Mouse (Mus musculus) E14TG2a.4 (cell line): ENCODE results near the gene Epb41.

Experiments used
- H3K27me3 ChIP-seq: 2 replicates; pipeline ENCODE4 v1.6.1; 2014; ENCODE audit warnings: low read length, control low read depth; ENCODE audit not compliant: insufficient read depth
- H3K36me3 ChIP-seq: 2 replicates; pipeline ENCODE4 v1.6.1; 2014; ENCODE audit warnings: low read length, control low read depth; ENCODE audit not compliant: insufficient read depth
- H3K4me1 ChIP-seq: replicated peaks from 2 replicates; pipeline ENCODE4 v1.6.1; 2014; ENCODE audit warnings: low read depth, low read length, control low read depth
- H3K4me3 ChIP-seq: replicated peaks from 2 replicates; pipeline ENCODE4 v1.5.1; 2014; ENCODE audit warnings: mild to moderate bottlenecking, low read length
- H3K9me3 ChIP-seq: 2 replicates; pipeline ENCODE4 v1.6.1; 2014; ENCODE audit warnings: low read length, control low read depth
- CTCF ChIP-seq: conservative IDR thresholded peaks from 2 replicates; pipeline ENCODE4 v1.5.1; 2014; ENCODE audit warnings: low read length
- NANOG ChIP-seq: IDR thresholded peaks from 2 replicates; pipeline ENCODE4 v1.6.1; 2014; ENCODE audit warnings: borderline replicate concordance, low read length, mixed read lengths
- POU5F1 ChIP-seq: IDR thresholded peaks from 2 replicates; pipeline ENCODE4 v1.6.1; 2014; ENCODE audit warnings: low read length, borderline replicate concordance

Epb41 gene

GRCm38 (mm10) chr4:131947848-131948247 is 127.3 kb downstream of the Epb41 start:
- Histone ChIP-seq H3K27me3 (peaks cover 5% of the 10 kb centered on the region; the same call in 1 of the 2 replicates), H3K36me3 (no peaks in the 10 kb centered on the region), H3K4me3 (no peak overlapping the region), H3K4me1 (peaks cover 9% of the 10 kb centered on the region), H3K9me3 (no peaks in the 10 kb centered on the region)
- TF ChIP-seq NANOG (no peak), POU5F1 (no peak), CTCF (no peak)

DNA sequence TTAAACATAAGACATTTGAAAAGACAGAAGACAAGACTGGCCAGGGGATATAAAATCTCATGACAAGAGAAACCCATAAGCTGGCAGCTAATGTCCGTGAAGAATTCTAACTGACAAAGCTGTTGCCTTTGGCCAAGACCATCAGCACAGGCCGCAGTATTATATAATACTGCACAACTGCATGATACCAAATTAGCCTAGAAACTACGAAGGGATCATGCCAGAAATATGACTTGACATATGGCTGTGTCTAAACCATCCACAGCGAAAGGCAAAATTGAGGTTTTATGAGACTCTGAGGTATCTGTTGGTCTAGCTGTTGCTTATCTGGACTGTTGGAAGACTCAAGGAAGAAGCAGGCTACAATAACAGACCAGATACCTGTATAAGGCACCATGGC is 134.3 kb downstream of the Epb41 start:
- TF ChIP-seq POU5F1: no peak
- no peak for TF ChIP-seq NANOG
- TF ChIP-seq CTCF: no peak
- Histone ChIP-seq H3K9me3 (no peaks in the 10 kb centered on the region), H3K4me3 (no peak overlapping the region), H3K4me1 (peaks cover 12% of the 10 kb centered on the region), H3K27me3 (peaks cover 3% of the 10 kb centered on the region; the same call in 1 of the 2 replicates), H3K36me3 (no peaks in the 10 kb centered on the region)

GRCm38 (mm10) chr4:131939459-131939858 is 135.7 kb downstream of the Epb41 start:
- Histone ChIP-seq H3K36me3 (peaks cover 3% of the 10 kb centered on the region; the same call in 1 of the 2 replicates), H3K9me3 (no peaks in the 10 kb centered on the region), H3K27me3 (no peaks in the 10 kb centered on the region), H3K4me1 (peaks cover 12% of the 10 kb centered on the region), H3K4me3 (no peak overlapping the region)
- no peak for TF ChIP-seq NANOG

- Histone ChIP-seq H3K27me3 (peaks cover 17% of the 10 kb centered on the region), H3K4me3 (no peak overlapping the region), H3K36me3 (peaks cover 45% of the 10 kb centered on the region), H3K4me1 (peaks cover 9% of the 10 kb centered on the region; the same call in 1 of the 2 replicates), H3K9me3 (no peaks in the 10 kb centered on the region)
- TF ChIP-seq CTCF (no peak), POU5F1 (no peak), NANOG (no peak)
Observed at GRCm38 (mm10) chr4:131929146-131929545, 146.0 kb downstream of the Epb41 start.

GRCm38 (mm10) chr4:131924096-131924810 is 150.9 kb downstream of the Epb41 start:
- peaks cover 29% of the 10 kb centered on the region for H3K4me1 ChIP-seq
- H3K9me3 ChIP-seq: no peaks in the 10 kb centered on the region
- peaks cover 36% of the 10 kb centered on the region for H3K36me3 ChIP-seq
- no peak for TF ChIP-seq CTCF
- TF ChIP-seq NANOG: no peak
- no peak for TF ChIP-seq POU5F1
- no peak overlapping the region for H3K4me3 ChIP-seq
- peaks cover 61% of the 10 kb centered on the region for H3K27me3 ChIP-seq

GRCm38 (mm10) chr4:131922404-131922803 is 152.7 kb downstream of the Epb41 start:
- peaks cover 26% of the 10 kb centered on the region for H3K36me3 ChIP-seq
- peaks cover 46% of the 10 kb centered on the region for H3K4me1 ChIP-seq
- H3K27me3 ChIP-seq: peaks cover 76% of the 10 kb centered on the region
- H3K9me3 ChIP-seq: no peaks in the 10 kb centered on the region
- peak overlapping the region; percentile 76 for H3K4me3 ChIP-seq
- no peak for TF ChIP-seq NANOG
- no peak for TF ChIP-seq POU5F1
- no peak for TF ChIP-seq CTCF

DNA sequence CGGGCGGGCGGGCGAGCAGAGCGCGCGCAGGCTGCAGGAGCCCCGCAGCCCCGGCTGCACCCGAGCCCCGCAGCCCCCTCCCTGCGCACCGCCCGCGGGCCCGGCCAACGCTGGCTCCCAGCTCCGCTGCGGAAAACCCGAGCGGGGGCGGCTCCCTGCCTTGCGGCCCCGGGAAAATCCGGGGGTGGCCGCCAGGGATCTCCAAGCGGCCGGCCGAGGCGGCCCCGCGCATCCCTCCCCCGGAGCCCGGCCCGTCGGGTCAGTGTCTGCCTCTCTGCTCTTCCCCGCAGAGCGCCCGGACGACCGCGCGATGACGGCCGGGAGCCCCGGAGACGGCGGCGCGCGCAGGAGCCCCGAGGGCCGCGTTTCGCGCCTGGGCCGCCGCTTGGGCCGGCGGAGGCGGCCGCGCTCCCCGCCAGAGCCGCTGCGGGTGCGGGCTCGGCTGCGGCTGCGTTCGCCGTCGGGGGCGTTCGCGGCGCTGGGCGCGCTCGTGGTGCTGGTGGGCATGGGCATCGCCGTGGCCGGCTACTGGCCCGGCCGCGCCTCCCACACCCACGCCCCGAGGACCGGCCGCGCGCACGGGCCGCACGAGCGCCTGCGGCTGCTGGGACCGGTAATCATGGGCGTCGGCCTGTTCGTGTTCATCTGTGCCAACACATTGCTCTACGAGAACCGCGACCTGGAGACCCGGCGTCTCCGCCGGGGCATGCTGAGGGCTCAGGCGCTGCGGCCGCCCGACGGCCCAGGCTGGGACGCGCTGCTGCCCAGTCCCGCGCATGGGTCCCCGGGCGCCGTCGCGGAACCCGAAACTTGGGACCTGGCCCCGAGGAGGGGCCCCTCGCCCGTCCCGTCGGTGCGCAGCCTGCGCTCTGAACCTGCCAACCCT is 153.4 kb downstream of the Epb41 start, which contains the start of gene Tmem200b:
Gene Tmem200b (plus strand): TSS at position 311 of the 886 bp plus-strand sequence.
- Histone ChIP-seq H3K36me3 (peaks cover 23% of the 10 kb centered on the region), H3K27me3 (peaks cover 82% of the 10 kb centered on the region), H3K9me3 (no peaks in the 10 kb centered on the region), H3K4me1 (peaks cover 53% of the 10 kb centered on the region), H3K4me3 (peak within 1 kb of the TSS; percentile 76)
- TF ChIP-seq NANOG: no peak
- TF ChIP-seq POU5F1: no peak
- TF ChIP-seq CTCF: no peak

- TF ChIP-seq NANOG (no peak), POU5F1 (no peak)
- Histone ChIP-seq H3K4me3 (peak overlapping the region; percentile 76), H3K36me3 (peaks cover 14% of the 10 kb centered on the region), H3K27me3 (peaks cover 88% of the 10 kb centered on the region), H3K9me3 (no peaks in the 10 kb centered on the region), H3K4me1 (peaks cover 52% of the 10 kb centered on the region)
Observed at GRCm38 (mm10) chr4:131920595-131921351, 154.3 kb downstream of the Epb41 start.
